Mouse (Mus musculus): ENCODE measurements at regions not wholly inside any gene's neighbourhood (a gene's known extent, or its start where the extent isn't known, plus 50 kb on each side); places are given as distances from the start of the nearest gene placed in this dataset.

DNA sequence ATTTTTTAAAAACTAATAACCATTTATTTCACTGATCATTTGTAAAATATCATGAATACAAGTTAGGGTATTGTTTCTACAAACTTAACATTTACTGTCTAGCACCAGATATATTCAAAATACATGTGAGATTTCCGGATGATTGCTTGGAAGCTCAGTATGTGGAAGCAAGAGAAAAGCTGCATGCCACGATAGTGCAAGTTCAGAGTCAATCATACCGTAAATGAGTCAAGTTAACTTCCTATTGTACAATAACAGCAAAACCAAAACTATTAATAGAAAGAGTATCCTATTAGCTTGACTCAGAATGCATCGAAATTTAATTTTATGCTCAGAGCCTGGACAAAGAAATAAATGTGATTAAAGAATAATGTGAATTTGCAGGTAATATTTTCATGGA lies 1284.6 kb upstream of the Cited2 start:
- in situ Hi-C loops (cut with MboI; ENCODE audit: low sequenced_read_pairs), result no loop called here

DNA sequence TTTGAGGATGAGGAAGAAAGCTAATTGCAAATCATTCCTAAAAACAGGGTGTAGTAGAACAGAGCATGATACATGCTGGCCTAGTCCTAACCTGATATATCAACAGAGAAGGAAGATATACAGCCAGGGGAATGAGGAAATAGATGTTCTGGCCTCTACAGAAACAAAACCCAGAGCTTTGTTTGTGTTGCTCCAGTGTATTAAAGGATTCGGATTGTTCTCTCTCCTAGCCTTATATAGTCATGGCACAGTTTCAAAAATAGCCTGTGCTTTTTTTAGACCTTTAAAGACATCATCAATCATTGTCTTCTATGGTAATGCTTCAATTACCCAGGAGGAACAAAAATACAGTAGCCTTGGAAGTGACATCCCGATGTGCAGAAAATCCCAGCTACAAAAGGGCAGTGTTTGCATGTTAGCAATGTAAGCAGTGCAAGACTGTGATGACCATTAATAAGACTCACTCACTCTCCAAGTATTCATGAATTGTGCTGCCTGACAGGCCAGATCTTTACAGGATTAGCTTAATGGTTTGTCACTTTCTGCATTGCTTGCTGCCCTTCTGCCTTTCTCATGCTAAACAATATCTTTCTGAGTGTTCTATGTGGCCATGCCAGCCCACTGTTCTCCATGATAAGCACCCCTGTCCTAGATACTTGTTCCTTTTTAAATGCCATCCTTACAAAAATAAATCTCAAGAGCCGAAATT lies 1281.9 kb upstream of the Cited2 start:
- in situ Hi-C loops (cut with MboI; ENCODE audit: low sequenced_read_pairs), result no loop called here

DNA sequence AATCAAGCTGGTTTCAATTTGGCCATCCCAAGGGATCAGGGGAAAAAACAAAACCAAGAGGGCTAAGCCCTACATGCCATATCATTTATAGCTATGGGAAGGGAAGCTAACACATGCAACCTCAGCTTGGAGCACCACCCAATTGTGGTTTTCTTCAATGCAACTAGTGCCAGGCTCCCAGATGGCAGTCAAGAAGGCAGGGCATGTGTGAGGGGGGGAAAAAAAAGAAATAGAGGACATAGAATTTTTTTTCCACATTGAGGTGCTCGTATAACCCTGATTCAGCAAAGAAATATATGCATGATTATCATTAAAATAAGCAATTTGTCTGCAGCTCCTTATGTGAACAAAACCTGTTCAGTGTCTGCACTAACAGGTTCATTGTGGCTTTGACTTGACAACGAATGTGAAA lies 1281.4 kb upstream of the Cited2 start:
- in situ Hi-C loops (cut with MboI; ENCODE audit: low sequenced_read_pairs), result no loop called here

- in situ Hi-C loops (cut with MboI; ENCODE audit: low sequenced_read_pairs), result no loop called here
Observed at GRCm38 (mm10) chr10:16443901-16444300, 1279.1 kb upstream of the Cited2 start.

- in situ Hi-C loops (cut with MboI; ENCODE audit: low sequenced_read_pairs), result no loop called here
Observed at GRCm38 (mm10) chr10:16467935-16468334, 1255.1 kb upstream of the Cited2 start.

GRCm38 (mm10) chr10:16469711-16470110 lies 1253.3 kb upstream of the Cited2 start:
- in situ Hi-C loops (cut with MboI; ENCODE audit: low sequenced_read_pairs), result no loop called here

GRCm38 (mm10) chr10:16473952-16474521 lies 1249.0 kb upstream of the Cited2 start:
- in situ Hi-C loops (cut with MboI; ENCODE audit: low sequenced_read_pairs), result no loop called here

- in situ Hi-C loops (cut with MboI; ENCODE audit: low sequenced_read_pairs), result no loop called here
Observed at GRCm38 (mm10) chr10:16498580-16498979, 1224.4 kb upstream of the Cited2 start.

GRCm38 (mm10) chr10:16507681-16508080 lies 1215.3 kb upstream of the Cited2 start:
- in situ Hi-C loops (cut with MboI; ENCODE audit: low sequenced_read_pairs), result no loop called here

DNA sequence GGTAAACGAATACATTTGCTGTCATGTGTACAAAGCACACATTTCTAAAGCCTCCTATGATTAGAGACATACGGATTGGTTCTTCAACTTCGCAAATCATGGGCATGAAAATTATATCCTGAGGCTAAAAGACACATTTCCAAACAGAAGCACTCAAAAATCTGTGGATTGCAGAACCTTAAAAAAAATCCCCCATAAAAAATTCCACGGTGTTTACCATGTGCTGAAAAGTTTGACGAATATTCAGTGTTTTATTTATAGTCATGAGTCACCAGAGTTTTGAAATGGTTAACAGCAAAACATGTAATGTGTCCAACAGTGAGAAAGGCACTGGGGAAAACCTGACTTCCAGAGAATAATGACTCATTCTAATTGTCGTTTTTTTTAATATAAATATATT lies 1214.9 kb upstream of the Cited2 start:
- in situ Hi-C loops (cut with MboI; ENCODE audit: low sequenced_read_pairs), result no loop called here

DNA sequence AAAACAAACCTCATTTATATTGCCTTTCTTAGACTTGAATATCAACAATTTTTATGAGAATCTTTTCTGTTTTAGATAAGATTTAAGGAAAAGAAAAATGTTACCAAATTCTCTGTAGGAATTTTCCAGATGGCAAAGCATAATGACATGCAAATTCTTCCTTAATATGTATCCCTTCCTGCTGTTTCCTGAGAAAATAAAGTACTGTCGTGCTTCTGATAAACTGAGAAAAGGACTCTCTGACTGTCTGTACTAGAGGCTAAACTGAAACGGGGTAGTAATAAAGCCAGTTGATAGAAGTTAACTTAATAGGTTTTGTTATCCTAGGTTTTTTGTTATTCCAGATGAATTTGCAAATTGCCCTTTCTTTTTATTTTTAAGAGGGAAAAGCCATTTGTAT lies 1208.4 kb upstream of the Cited2 start:
- in situ Hi-C loops (cut with MboI; ENCODE audit: low sequenced_read_pairs), result no loop called here

DNA sequence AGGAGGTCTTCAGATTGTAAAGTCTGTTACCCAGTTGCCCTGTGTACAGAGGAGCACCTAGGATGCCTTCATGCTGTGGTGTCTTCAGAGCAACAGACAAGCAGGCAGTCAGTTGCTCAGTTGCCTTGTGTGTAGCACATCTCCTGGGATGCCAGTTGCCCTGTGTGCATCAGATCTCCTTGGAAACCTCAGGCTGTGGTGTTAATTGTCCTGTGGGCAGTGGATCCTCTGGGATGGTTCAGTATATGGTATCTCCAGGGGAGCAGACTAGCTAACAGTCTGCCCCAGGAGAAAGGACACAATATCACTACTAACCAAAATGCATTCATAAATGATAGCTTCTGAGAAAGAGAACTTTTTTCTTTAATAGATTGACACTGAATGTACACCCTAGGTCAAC lies 1201.1 kb upstream of the Cited2 start:
- in situ Hi-C loops (cut with MboI; ENCODE audit: low sequenced_read_pairs), result no loop called here

GRCm38 (mm10) chr10:16524101-16524500 lies 1198.9 kb upstream of the Cited2 start:
- in situ Hi-C loops (cut with MboI; ENCODE audit: low sequenced_read_pairs), result no loop called here

- in situ Hi-C loops (cut with MboI; ENCODE audit: low sequenced_read_pairs), result no loop called here
Observed at GRCm38 (mm10) chr10:16527693-16528092, 1195.3 kb upstream of the Cited2 start.

- in situ Hi-C loops (cut with MboI; ENCODE audit: low sequenced_read_pairs), result no loop called here
Observed at GRCm38 (mm10) chr10:16537660-16538059, 1185.4 kb upstream of the Cited2 start.

DNA sequence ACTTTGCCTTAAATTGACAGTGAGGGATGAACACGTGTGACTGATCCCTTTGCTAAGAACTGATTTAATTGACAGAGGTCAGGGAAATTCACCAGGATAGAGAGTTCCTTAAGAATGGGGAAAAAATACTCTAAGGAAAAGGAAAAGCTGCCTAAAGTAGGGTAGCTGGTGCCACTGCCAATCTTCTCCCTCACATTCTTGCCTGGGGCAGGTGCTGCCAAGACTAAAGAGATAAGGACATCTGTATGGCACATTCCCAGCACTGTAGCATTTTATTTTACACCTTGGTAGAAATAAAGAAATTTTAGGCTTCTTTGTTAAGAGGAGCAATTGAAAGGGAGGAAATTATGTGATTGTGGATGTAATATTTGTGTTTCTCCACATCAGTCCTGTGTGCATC lies 1184.6 kb upstream of the Cited2 start:
- in situ Hi-C loops (cut with MboI; ENCODE audit: low sequenced_read_pairs), result no loop called here

GRCm38 (mm10) chr10:16545445-16545844 lies 1177.6 kb upstream of the Cited2 start:
- in situ Hi-C loops (cut with MboI; ENCODE audit: low sequenced_read_pairs), result no loop called here

DNA sequence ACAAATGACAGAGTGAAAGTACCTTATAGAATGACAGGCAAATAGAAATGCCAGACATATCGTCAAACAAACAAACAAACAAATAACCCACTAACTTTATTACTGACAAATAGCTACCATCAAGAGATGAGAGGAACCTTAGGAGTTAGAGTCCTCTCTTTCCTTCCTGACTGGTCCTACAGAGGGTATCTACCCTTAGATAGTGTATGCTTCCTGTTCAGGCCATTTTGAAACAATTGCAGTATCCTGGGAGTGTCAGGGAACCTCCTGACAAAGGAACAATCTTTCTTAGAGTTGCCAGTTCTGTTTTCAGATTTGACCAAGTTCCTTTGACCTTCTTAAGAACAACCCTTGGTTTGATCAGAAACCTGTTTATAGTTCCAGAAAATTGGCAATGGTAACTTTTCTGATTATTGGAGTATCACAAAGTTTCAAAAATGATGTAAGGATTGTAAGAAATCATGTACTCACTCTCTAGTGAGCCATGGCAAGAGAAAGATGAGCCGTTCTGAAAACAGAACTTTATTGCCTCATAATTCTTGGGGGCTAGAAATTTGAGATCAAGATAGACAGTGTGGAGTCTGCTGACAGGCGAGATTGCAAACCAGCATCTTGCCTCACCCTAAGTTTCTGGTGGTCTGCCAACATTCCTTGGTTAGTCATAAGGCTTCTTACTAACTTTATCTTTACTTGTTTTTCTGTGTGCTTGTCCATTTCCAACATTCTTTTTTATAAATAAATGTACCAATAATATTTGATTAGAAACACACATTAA lies 1170.0 kb upstream of the Cited2 start:
- in situ Hi-C loops (cut with MboI; ENCODE audit: low sequenced_read_pairs), result no loop called here

- in situ Hi-C loops (cut with MboI; ENCODE audit: low sequenced_read_pairs), result no loop called here
Observed at GRCm38 (mm10) chr10:16574568-16574967, 1148.5 kb upstream of the Cited2 start.

DNA sequence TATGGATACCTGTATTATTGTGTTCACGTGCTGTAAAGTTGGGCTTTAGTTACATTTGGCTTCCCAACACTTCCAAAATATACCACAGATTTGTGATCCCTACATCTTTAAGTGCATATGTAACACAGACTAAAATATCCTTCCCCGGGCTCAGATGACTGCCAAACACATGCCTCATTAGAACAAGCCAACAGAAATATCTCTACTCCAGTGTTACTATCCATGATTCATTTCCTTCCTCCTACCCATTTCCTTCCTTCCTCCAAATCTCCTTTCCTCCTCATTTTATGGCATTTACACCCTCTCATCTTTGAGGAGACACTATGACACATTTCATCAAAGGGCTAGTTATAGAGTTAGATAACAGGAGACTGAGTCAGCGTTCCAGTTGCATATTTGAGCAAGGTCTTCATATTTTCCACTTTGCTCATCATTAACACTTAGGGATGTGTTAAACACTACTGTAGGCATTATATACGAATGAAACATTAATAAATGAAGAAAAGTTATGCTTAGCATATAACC lies 1144.4 kb upstream of the Cited2 start:
- in situ Hi-C loops (cut with MboI; ENCODE audit: low sequenced_read_pairs), result no loop called here

- in situ Hi-C loops (cut with MboI; ENCODE audit: low sequenced_read_pairs), result no loop called here
Observed at GRCm38 (mm10) chr10:16580200-16580599, 1142.8 kb upstream of the Cited2 start.

DNA sequence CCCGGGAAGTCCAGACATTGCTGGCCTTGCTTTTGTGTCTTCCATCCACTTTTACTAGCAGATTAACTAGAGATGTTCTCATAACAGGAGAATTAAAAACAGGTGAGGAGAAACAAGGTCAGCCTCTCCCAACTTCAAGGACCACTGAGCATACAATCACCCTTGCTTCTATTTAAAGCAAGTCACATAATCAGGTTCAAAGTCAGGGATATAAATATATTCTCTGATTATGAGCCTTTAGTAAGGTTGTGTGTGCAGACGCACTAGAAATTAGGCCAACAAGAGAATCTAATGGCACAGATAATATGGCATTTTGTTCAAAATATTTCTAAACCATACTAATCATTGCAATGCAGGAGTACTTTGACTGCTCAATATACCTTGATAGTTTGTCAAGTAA lies 1134.2 kb upstream of the Cited2 start:
- in situ Hi-C loops (cut with MboI; ENCODE audit: low sequenced_read_pairs), result no loop called here

Measured in CH12F3 (cell line).